Mouse (Mus musculus) urinary bladder, adult 18-20 months (tissue): ENCODE results near the gene Prkca.

Source experiments
- DNase-seq, 2 experiments: peaks; one replicate each; pipeline ENCODE4 v3.0.0; 2022; ENCODE audit warnings: low spot score in 2 of 2, mixed read lengths in 2 of 2

Gene Prkca

GRCm38 (mm10) chr11:108162639-108163038, 181.1 kb downstream of the Prkca start:
- DNase-seq, result no peak

DNA sequence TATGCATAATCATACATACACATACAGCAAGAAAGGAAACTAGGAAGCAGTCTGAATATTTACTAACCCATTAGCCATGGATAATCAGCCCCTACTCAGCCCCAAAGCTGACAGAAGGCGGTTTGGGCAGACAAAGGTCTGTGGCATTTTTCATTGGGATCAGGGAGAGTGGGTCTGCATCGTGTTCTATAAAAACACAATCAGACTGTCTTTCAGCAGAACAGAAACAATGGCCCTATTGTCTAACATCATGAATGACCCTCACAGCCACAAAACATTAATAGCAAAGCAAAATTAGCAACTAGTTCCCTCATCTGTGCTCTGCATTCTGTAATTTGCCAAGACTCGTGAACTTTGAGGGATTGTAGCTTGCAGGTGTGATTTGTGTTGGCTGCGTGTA, 181.6 kb downstream of the Prkca start:
- DNase-seq, result no peak

GRCm38 (mm10) chr11:108160056-108160455, 183.7 kb downstream of the Prkca start:
- no peak for DNase-seq

DNA sequence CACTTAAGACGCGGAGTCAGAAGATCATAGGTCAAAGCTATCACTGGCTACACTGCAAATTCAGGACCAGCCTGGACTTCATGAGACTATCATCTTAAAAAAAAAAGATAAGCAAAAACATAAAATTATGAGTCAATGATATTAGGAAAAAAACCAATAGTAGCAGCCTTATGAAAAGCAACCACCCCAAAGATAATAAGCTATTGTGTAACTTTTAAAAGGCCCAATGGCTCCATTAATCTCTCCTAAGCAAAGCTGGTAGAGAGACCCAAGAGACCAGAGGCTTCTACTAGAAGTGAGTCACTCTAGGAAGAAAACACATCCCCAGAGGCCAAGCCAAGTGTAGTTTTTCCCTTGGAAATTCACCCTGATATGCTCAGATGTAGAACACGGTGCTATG, 185.7 kb downstream of the Prkca start:
- DNase-seq, result no peak

- DNase-seq, result no peak
Observed at GRCm38 (mm10) chr11:108157074-108157473, 186.7 kb downstream of the Prkca start.

DNA sequence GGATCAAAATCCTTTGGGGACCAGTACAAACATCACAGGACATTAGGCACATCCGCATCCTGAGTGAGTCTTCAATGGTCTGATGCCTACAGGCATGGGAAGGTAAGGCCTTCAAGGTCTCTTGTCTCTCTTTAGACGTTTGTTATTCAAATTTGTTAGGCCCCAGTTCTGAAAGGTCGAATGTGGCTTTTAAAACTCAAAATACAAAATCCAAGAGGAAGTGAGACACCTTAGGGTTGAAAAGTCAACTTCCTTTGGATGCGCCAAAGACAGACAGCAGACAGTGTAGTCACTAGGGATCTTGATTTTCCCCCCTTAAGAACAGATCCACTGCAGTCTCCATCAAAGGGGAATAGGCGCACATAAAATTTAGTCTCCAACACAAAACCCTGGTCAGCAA, 187.6 kb downstream of the Prkca start:
- no peak for DNase-seq

DNA sequence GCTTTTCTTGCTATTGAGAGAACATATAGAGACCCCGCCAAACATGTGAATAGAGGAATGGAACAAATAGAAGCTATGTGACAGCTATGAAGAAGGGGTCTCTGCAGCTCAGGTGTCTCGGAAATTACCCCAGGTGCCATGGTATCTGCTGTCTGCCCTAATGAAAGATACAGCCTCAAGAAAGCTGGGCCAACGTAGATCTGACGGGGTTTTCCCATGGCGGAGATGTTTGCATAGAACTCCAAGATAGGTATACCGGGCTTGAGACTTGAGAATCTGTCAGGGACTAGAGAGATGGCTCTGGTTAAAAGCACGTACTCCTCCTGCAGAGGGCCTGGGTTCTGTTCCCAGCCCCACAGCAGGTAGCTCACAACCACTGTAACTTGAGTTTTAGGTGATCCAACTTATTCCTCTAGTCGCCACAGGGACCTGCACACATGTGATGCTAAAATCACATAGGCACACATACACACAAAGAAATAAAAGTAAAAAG, 188.6 kb downstream of the Prkca start:
- DNase-seq, result no peak

GRCm38 (mm10) chr11:108153997-108154841, 189.5 kb downstream of the Prkca start:
- no peak for DNase-seq

- no peak for DNase-seq
Observed at GRCm38 (mm10) chr11:108152591-108152990, 191.1 kb downstream of the Prkca start.

GRCm38 (mm10) chr11:108150410-108150809, 193.3 kb downstream of the Prkca start:
- peak in 1 of 2 experiments; percentile 17 for DNase-seq

DNA sequence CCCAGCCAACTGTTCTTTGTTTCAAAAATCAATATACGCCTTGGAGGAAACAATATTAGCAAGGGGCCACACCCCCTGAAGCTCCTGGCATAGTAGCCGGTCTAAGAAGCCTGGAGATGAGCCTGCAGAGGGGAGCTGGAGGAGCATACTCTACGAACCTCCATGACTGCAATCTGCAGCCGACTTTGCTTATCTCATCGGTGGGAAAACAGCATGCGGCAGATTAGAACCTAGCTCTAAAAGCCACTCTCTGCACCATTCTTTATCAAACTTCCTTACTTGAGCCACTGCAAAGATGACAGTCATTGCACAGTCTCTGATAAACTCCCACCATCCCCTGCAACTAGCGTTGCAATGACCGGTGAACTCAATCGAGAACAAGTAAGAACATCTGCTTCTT, 194.5 kb downstream of the Prkca start:
- DNase-seq, result no peak

DNA sequence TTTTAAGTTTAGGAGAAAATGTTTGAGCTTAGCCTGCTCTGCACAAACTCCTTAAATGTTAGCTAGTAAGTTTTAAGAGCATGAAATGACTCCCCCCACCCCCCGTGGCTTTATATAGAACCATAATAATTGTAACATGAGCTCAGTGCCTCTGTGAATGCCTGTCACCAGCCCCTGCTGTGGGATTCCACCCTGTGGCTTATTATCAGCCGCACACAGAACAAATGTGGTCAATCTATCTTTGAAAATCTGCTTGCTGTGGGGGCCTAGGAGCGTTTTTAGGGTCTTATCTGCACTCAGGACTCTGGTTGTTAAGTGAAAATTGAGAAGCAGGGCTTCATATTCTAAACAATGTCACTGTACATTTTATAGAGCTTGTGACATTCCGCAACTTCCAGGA, 195.2 kb downstream of the Prkca start:
- DNase-seq, result no peak

GRCm38 (mm10) chr11:108145752-108146496, 197.8 kb downstream of the Prkca start:
- DNase-seq, result no peak

DNA sequence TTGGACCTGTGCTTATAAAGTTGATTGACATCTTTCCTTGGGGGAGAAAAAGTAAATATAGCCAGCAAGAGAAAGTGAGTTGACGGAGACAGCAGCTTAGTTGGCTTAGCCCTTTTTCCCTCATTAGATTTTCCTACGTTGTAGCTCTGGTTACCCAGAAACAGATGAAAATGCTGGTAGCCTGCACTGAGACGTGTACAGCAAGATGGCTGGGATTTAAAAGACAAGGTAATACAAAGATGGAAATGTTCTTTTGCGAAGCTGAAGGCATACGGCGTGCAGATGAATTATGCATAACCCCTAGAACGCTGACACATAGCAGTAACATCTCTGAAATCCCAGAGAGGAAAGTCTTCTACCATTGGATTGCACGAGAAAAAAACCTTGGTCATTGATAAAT, 198.6 kb downstream of the Prkca start:
- DNase-seq, result no peak

- DNase-seq, result no peak
Observed at GRCm38 (mm10) chr11:108143739-108144138, 200.0 kb downstream of the Prkca start.

- peak in 1 of 2 experiments; percentile 28 for DNase-seq
Observed at GRCm38 (mm10) chr11:108140028-108140427, 203.7 kb downstream of the Prkca start.

- DNase-seq, result no peak
Observed at GRCm38 (mm10) chr11:108136341-108136740, 207.4 kb downstream of the Prkca start.

GRCm38 (mm10) chr11:108135407-108136159, 208.1 kb downstream of the Prkca start:
- DNase-seq, result no peak

- DNase-seq, result no peak
Observed at GRCm38 (mm10) chr11:108128593-108128992, 215.1 kb downstream of the Prkca start.

GRCm38 (mm10) chr11:108127908-108128307, 215.8 kb downstream of the Prkca start:
- no peak for DNase-seq

DNA sequence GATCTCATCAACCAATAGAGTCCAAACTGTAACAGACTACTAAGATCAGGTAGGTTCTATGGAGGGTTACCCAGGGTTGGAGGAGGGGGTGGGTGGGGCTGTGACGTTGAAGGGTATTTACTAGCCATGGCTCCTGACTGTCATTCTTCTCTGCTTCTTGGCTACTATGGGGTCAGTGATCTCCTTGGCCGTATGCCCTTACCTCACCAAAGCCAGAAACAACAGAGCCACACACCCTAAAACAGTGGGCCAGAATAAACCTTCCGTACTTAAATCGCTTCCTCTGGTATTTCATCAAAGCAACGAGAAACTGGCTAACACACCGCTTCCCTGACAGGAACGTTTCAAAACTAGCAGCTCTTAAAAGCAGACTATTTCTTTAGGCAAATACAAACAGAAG, 221.2 kb downstream of the Prkca start:
- no peak for DNase-seq

GRCm38 (mm10) chr11:108120708-108121107, 223.0 kb downstream of the Prkca start:
- peak in 1 of 2 experiments; percentile 11 for DNase-seq
